In the genomic region with DNA sequence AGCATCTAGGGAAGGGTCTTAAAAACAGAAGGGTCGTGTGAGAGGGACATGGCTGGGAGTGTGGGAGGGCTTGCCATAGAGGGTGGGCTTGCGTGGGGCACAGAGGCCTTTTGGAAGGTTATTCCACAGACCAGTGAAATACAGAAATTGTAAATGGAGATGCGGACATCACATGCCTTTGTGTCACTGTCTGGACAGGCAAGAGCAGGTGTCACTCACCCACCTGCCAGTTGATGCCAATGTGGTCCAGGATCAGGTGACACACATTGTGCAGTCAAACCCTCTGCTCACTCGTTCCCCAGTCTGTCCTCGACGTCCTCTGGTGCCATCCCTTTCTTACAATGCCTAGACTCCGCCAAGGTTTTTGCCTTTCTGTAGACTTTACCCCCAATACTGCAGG, we compare ENCODE assay signal across 38 mouse cellular contexts. TPM values are rescaled to one million over a fixed set of nuclear protein-coding genes. Genes with fewer than 3 reads are reported as not detected.
"Had no signal": no experiment of that assay in that cellular context is flagged by ENCODE, and none has a peak within 500 bp of the region (broad histone marks: within the 10 kb centered on the region; RNA-seq: fewer than 3 reads in every experiment).

No protein-coding gene starts in this region.

- H3K4me2 ChIP-seq: heart, embryonic 11.5 days; heart, embryonic 13.5 days; heart, embryonic 15.5 days; hindbrain, embryonic 13.5 days; hindbrain, embryonic 15.5 days; kidney, embryonic 15.5 days; limb, embryonic 13.5 days; limb, embryonic 15.5 days had no signal

- H3K4me3 ChIP-seq: heart, embryonic 13.5 days; heart, embryonic 15.5 days; hindbrain, embryonic 13.5 days; hindbrain, embryonic 15.5 days; kidney, embryonic 15.5 days; limb, embryonic 13.5 days; limb, embryonic 15.5 days had no signal

- ATAC-seq: hindbrain, postnatal 0 days; intestine, embryonic 16.5 days had no signal

- H3K36me3 ChIP-seq: heart, embryonic 13.5 days; heart, embryonic 15.5 days; hindbrain, embryonic 13.5 days; hindbrain, embryonic 15.5 days; kidney, embryonic 15.5 days; limb, embryonic 13.5 days; limb, embryonic 15.5 days had no signal

- DNase-seq: gastrocnemius, postnatal 14 days; gastrocnemius, postnatal 36 days; heart, adult 18-20 months; heart, postnatal 14 days; heart, postnatal 36 days; kidney, adult 11 months; kidney, adult 2 months; kidney, adult 9 months; kidney, postnatal 14 days; kidney, postnatal 36 days; layer of hippocampus, adult 9-11 months; layer of hippocampus, postnatal 36 days; left cerebral cortex, postnatal 4 days had no signal

- H3K4me1 ChIP-seq: hindbrain, embryonic 13.5 days; hindbrain, embryonic 15.5 days; limb, embryonic 15.5 days had no signal

- H3K27ac ChIP-seq: heart, embryonic 13.5 days; heart, embryonic 15.5 days; hindbrain, embryonic 13.5 days; hindbrain, embryonic 15.5 days; hindbrain, postnatal 0 days; kidney, embryonic 15.5 days; kidney, postnatal 0 days; limb, embryonic 13.5 days; limb, embryonic 15.5 days; liver, embryonic 14.5 days had no signal

- H3K27me3 ChIP-seq: heart, embryonic 13.5 days; heart, embryonic 15.5 days; hindbrain, embryonic 13.5 days; hindbrain, embryonic 15.5 days; kidney, embryonic 15.5 days; limb, embryonic 13.5 days; limb, embryonic 15.5 days had no signal

- H3K9me3 ChIP-seq: heart, embryonic 13.5 days; heart, embryonic 15.5 days; hindbrain, embryonic 13.5 days; hindbrain, embryonic 15.5 days; kidney, embryonic 15.5 days; limb, embryonic 13.5 days; limb, embryonic 15.5 days had no signal

- H3K9ac ChIP-seq: heart, embryonic 13.5 days; heart, embryonic 15.5 days; hindbrain, embryonic 13.5 days; hindbrain, embryonic 15.5 days; kidney, embryonic 15.5 days; limb, embryonic 13.5 days; limb, embryonic 15.5 days; liver, embryonic 14.5 days had no signal

RNA-seq across cellular contexts. Expression of gene Fcnb, which starts 37.6 kb away (rescaled TPM):
- total RNA-seq: gastrocnemius, adult 18-20 months; gastrocnemius, adult 8-10 months; gastrocnemius, postnatal 14 days; gastrocnemius, postnatal 36 days; heart, adult 18-20 months; heart, postnatal 14 days; heart, postnatal 36 days; hindbrain, postnatal 0 days; layer of hippocampus, adult 18-20 months; layer of hippocampus, adult 8-10 months; layer of hippocampus, postnatal 14 days; layer of hippocampus, postnatal 36 days; left cerebral cortex, adult 18-20 months; left cerebral cortex, adult 8-10 months; left cerebral cortex, postnatal 10 days; left cerebral cortex, postnatal 25 days; left cerebral cortex, postnatal 4 days had no signal
- polyA plus RNA-seq: gonadal fat pad, adult 2 months; heart, postnatal 0 days; hindbrain, embryonic 11.5 days; hindbrain, embryonic 15.5 days; hindbrain, postnatal 0 days; kidney, adult 2 months; kidney, postnatal 0 days; large intestine, adult 2 months; limb, embryonic 13.5 days had no signal
